Mouse (Mus musculus): ENCODE measurements around the gene Clmn. TPM values are rescaled to one million over a fixed set of nuclear protein-coding genes. Genes with fewer than 3 reads are reported as not detected.

Clmn gene
- polyA plus RNA-seq (2014; fragmentation: Illumina TruSeq; extraction: RNeasy Lipid Tissue Mini Kit (QIAGEN cat#74804); ENCODE audit: low read depth, low replicate concordance): 20.5 TPM

GRCm38 (mm10) chr12:104864439-104865165, at the start of gene Clmn:
Gene Clmn, minus strand, starts transcription at chr12:104865076.

GRCm38 (mm10) chr12:104751814-104752765, 112.8 kb downstream of the Clmn start, which contains the start of gene Dicer1:
Gene Dicer1, minus strand, starts transcription at chr12:104751952.

Other genes starting within 250 kb of the Clmn start
- gene Dicer1, start 113.1 kb downstream of the Clmn start, polyA plus RNA-seq (2014; fragmentation: Illumina TruSeq; extraction: RNeasy Lipid Tissue Mini Kit (QIAGEN cat#74804); ENCODE audit: low read depth, low replicate concordance): 28.9 TPM
- 1.2 TPM for gene Syne3, start 144.7 kb upstream of the Clmn start, polyA plus RNA-seq (2014; fragmentation: Illumina TruSeq; extraction: RNeasy Lipid Tissue Mini Kit (QIAGEN cat#74804); ENCODE audit: low read depth, low replicate concordance)
- gene Glrx5, start 167.6 kb upstream of the Clmn start, polyA plus RNA-seq (2014; fragmentation: Illumina TruSeq; extraction: RNeasy Lipid Tissue Mini Kit (QIAGEN cat#74804); ENCODE audit: low read depth, low replicate concordance): 26.5 TPM

Measured in kidney, adult 10 weeks (tissue).